Mouse (Mus musculus) kidney, adult 2 months (tissue): ENCODE results near the gene Cfap73.

Experiments
- CTCF ChIP-seq: fragments of 200-500 bp; conservative IDR thresholded peaks from 2 replicates; pipeline ENCODE4 v1.5.1; 2011; ENCODE audit warnings: low read depth, mild to moderate bottlenecking, control low read depth, low read length, moderate library complexity, mixed read lengths; ENCODE audit not compliant: insufficient read depth, insufficient read length
- POLR2A ChIP-seq: fragments of 200-500 bp; IDR thresholded peaks from one replicate; pipeline ENCODE4 v1.6.1; 2011; ENCODE audit warnings: low read depth, low read length, control low read depth

GRCm38 (mm10) chr5:120605688-120606087 lies 28.3 kb downstream of the Cfap73 start:
- TF ChIP-seq CTCF (peak; percentile 92), POLR2A (no peak)
